Mouse (Mus musculus) cerebellum, postnatal 36 days (tissue): ENCODE results near the gene Gm10681.
"Not testable (repeated sequence)": the region's sequence is repeated elsewhere in the genome, so short reads cannot be mapped to it uniquely, and the experiment has no call there.

Experiments used
- DNase-seq, 2 experiments: peaks; one replicate each; pipeline ENCODE4 v3.0.0; 2021 to 2022; ENCODE audit warnings: mixed read lengths in 2 of 2

Gm10681 gene

DNA sequence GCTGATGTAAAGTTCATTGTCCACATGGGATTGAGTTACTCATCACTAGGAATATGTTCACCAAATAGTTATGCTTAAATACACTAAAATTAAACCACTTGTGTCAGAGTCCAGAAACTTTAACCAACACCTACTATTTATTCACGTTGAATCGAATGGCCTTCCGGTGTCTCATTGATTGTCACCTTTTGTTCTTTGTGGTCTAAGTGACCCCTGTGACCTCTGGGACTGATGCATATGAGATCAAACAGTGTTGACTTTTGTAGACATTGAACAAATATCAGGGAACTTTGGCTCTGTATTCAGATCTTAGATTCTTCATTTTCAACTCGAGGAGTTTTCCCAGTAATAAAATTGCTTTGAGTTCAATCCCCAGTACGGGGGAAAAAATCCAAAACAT, 81.4 kb downstream of the Gm10681 start:
- not testable (repeated sequence) for DNase-seq
